Mouse (Mus musculus): Measurements from ENCODE around the gene Abtb2. TPM values are rescaled to one million over a fixed set of nuclear protein-coding genes. Genes with fewer than 3 reads are reported as not detected.
A peak's percentile ranks its signal among the peaks of the same experiment; 100 is the strongest.

Gene Abtb2
- total RNA-seq, 2 experiments from 2014 or later: 21.1 to 27.6 TPM

GRCm38 (mm10) chr2:103652121-103652520, 86.0 kb downstream of the Abtb2 start:
- intact Hi-C loops (cut with DNase I): no loop called here
- DNase-seq: no peak

GRCm38 (mm10) chr2:103655037-103655436, 88.9 kb downstream of the Abtb2 start:
- intact Hi-C loops (cut with DNase I): no loop called here
- no peak for DNase-seq

GRCm38 (mm10) chr2:103656028-103656427, 89.9 kb downstream of the Abtb2 start:
- intact Hi-C loops (cut with DNase I): no loop called here
- no peak for DNase-seq

- DNase-seq: no peak
- intact Hi-C loops (cut with DNase I): no loop called here
Measured at GRCm38 (mm10) chr2:103659167-103659566, 93.1 kb downstream of the Abtb2 start.

GRCm38 (mm10) chr2:103659648-103660556, 93.8 kb downstream of the Abtb2 start:
- DNase-seq: no peak
- intact Hi-C loops (cut with DNase I): no loop called here

DNA sequence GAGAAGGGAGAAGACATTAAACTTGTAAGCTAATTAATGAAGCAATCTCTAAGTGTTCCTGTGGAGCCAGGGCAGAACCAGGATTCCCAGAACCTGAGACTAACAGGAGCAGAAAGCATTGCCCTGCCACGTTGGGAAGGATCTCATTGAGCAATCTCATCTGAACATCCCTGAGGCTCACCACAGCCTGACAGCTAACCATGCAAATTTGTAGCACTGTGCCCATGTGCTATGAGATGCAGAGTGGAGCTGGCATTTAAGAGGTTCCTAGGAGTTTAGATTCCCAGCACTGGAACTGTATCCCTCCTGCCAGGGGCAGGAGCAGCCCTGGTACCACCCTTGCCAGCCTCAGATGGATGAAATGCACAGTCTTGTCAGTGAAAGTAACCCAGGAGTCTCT, 95.6 kb downstream of the Abtb2 start:
- no peak for DNase-seq
- intact Hi-C loops (cut with DNase I): no loop called here

DNA sequence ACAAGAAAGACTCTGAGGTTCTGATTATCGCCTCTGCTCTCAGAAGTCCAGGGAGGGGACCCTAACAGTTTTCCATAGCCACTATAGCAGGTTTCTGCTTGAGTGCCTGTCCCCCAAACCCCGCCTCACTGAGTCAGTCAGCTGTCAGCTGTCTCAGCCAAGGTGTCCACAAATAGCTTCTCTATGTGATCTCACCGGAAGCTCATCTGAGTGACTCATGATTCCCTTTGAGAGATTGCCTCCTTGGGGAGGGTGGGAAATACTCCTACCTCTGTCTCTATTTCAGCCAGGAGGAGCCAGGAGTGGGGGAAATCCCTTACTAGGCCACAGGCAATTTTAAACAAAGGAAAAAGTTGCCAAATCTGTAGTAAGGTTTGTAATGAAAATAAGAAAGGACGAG, 96.0 kb downstream of the Abtb2 start:
- DNase-seq: peak; percentile 79 to 85
- intact Hi-C loops (cut with DNase I): no loop called here

DNA sequence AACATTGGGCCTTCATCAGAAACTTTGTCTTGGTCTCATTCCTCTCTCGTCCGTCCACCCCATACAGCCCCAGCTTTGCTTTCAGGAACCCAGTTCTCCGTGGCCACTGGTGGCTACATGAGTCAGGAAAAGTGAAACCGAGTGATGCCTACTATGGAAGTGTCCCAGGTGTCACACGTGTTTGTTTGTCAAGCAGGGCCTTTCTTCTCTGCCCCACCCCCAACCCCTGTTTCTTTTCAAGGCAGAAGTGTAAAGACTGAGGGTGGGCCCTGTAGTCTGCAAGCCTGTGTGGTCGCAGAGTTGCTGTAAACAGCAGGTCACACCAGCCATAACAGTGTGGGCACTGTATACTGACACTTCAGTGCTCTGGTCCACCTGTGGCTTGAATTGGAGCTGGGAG, 98.2 kb downstream of the Abtb2 start:
- intact Hi-C loops (cut with DNase I): no loop called here

GRCm38 (mm10) chr2:103667962-103668815, 102.1 kb downstream of the Abtb2 start:
- DNase-seq: peak; percentile 76 to 77
- intact Hi-C loops (cut with DNase I): no loop called here

More for the DNA sequence above, 98.2 kb downstream of the Abtb2 start:
- DNase-seq: no peak

- DNase-seq: no peak
- intact Hi-C loops (cut with DNase I): no loop called here
Measured at GRCm38 (mm10) chr2:103668939-103669338, 102.8 kb downstream of the Abtb2 start.

DNA sequence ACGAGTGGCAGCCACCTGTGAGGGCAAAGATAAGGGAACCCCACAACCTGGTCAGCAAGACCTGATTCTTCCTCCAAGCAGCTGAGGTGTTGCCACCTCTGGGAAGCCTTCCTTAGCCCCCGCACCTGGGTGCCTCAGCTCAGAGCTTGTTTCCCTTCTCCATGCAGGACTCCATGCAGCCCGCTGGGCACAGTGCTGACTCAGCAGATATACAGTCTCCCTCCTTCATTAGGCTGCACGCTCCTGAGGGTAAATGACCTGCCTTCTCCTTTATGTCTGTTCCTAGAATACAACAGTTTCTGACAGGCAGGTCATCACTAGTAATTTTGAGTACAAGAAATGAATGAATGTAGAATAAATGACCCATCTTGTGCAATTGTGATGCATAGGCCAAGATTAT, 103.5 kb downstream of the Abtb2 start:
- intact Hi-C loops (cut with DNase I): no loop called here
- DNase-seq: no peak

- peak; percentile 95 for DNase-seq
- intact Hi-C loops (cut with DNase I): no loop called here
Measured at GRCm38 (mm10) chr2:103670276-103670680, 104.2 kb downstream of the Abtb2 start.

DNA sequence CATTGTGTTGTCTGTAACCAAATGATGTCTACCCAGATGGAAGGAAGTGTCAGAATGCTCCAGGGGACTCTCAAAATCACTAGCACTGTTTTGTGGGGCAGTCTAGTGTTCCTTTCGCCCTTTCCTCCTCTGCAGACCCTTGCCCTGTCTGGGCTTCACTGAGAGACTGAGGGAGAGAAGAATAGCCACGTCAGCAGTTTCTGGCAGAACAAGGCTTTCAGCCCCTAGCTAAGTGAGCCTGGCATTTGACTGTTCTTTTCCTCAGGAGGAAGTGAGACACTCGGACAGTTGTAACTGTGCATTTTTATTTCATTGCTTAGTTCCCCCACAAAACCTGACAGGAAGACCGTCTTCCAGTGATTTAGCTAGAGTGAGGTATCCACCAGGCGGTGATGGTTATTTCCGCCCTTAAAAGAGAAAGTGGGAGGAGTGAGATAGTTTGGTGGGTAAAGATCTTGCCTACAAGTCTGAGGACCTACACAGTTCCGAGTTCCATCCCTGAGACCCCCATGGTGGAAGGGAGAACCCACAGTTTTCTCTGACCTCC, 106.5 kb downstream of the Abtb2 start:
- DNase-seq: no peak
- intact Hi-C loops (cut with DNase I): no loop called here

DNA sequence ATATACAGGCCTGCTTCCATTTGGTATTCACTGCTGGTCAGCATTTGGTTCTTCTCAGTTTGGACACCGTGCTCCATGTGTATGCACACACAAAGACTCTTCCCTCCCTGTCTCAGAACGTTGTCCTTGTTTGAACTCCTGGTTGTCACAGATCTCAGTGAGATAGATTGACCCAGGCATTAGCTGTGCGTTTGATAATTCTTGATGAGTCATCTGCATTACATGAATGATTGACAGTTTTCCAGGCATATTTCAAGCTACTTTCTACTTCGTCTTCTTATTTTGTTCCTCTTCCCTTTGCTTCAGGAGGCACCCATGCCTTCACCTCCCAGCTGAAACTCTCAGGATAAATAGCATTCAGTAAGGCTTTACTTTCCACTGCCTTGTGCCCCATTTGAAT, 107.5 kb downstream of the Abtb2 start:
- no peak for DNase-seq
- intact Hi-C loops (cut with DNase I): no loop called here

DNA sequence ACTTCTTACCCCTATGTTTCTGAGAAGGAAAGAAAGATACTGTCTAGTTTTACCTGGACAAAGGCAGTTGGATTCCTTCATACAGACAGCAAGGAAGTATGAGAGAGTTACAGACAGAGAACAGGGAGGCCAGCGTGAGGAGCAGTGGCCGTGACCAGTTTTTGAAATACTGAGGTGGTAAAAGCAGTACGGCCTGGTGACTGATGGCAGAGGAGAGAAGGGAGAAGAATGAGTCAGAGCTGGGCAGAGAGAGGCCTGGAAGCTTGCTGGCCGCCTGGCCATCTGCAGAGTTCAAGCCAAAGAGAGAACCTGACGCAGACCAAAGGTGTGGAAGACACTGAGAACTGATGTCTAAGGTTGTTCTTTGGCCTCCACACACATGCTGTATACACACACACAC, 109.3 kb downstream of the Abtb2 start:
- intact Hi-C loops (cut with DNase I): no loop called here
- no peak for DNase-seq

DNA sequence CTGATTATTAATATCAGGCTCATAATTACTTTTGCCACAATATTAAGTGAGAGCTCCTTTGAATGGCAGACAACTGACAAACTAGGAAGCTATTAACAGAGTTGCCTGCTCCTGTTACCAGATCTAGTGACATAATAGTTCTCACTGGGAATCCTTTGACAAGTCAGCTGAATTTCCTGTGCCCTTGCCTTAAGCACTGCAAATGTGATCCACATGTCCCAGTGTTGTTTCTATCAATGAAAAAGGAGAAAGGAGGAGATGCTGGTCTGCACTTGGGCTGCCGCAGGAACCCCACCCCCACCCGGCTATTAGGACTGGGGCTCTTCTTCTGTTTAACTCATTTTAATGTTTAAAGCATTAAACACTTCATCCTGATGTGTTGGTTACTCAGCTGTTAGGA, 110.7 kb downstream of the Abtb2 start:
- intact Hi-C loops (cut with DNase I): no loop called here
- DNase-seq: no peak

- no peak for DNase-seq
- intact Hi-C loops (cut with DNase I): no loop called here
Measured at GRCm38 (mm10) chr2:103677614-103678369, 111.7 kb downstream of the Abtb2 start.

GRCm38 (mm10) chr2:103678433-103678832, 112.3 kb downstream of the Abtb2 start:
- DNase-seq: no peak
- intact Hi-C loops (cut with DNase I): no loop called here

- no peak for DNase-seq
- intact Hi-C loops (cut with DNase I): no loop called here
Measured at GRCm38 (mm10) chr2:103680364-103681110, 114.4 kb downstream of the Abtb2 start.

DNA sequence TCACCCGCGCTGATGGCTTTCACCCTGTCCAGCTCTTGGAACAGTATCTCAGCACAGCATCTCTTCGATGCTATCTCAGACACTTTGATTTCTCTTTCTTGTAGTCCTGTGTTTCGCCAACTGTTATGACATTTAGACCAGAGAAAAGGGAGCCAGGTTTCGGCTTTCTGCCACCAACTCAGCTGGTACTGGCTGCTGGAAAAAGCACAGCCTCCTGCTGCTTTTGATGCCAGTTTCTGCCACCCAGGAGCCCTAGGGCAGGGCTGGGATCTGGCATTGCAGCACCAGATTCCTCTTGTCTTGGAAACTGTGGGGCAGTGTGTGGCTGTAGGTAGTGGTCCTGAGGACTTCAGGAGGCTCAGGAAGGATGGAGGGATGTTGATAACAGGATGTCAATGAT, 115.0 kb downstream of the Abtb2 start:
- intact Hi-C loops (cut with DNase I): no loop called here
- no peak for DNase-seq

Measured in heart, postnatal 10 days (tissue).